Comparison of ENCODE assay signal across 8 mouse cellular contexts in the genomic region with DNA sequence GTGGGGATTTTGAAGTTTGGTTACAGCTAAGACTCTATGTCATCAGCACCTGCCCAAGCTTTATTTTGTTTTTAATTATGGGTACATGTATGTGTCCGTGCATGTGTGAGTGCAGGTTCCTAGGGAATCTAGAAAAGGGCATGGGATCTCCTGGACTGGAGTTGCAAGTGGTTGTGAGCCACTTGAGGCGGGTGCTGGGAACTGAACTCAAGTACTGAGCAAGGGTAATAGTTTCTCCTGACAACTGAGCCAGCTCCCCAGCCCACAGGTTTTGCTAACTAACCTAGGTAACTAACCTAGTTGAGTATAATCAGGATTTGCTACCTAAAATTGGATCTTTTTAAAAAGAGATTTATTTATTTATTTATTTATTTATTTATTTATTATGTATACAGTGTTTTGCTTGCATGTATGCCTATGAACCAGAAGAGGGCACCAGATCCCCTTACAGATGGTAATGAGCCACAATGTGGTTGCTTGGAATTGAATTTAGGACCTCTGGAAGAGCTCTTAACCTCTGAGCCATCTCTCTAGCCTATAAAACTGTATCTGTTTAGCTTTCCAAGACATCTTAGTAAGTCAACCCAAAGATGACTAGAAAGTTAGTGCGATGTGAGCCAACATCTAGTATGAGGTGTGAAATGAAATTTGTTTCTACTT. TPM values are rescaled to one million over a fixed set of nuclear protein-coding genes. Genes with fewer than 3 reads are reported as not detected.
DNase-seq lines count a peak whose midpoint lies in the region; ATAC-seq and TF ChIP-seq lines count a peak whose summit lies in the region.

No protein-coding gene starts in this region.

- peak; percentile 76 for TF ChIP-seq CTCF in intestine, postnatal 0 days (IDR thresholded peaks at IDR 0.05; ENCODE audit: low read depth)

- ATAC-seq in intestine, postnatal 0 days: 0 out of 2 replicates have a peak, but pooled peaks have one; percentile 5

- no peak overlapping the region for H3K9ac ChIP-seq in intestine, postnatal 0 days (ENCODE audit: low read depth, low read length)

- H3K27me3 ChIP-seq in intestine, postnatal 0 days (replicated peaks; ENCODE audit: control insufficient read depth, insufficient read depth, low read length): no peaks in the 10 kb centered on the region

- 81% methylated on average over 3 of the region's 3 CpGs for WGBS in intestine, postnatal 0 days

- DNase-seq in heart, adult 11 months: peak; percentile 57
- DNase-seq in heart, adult 9 months (ENCODE audit: low spot score in 2 of 2): no peak
- DNase-seq in 416B (ENCODE audit: low read depth) (peak; percentile 84), ZHBTc4 (ENCODE audit: low read depth, low spot score) (peak; percentile 75)
- DNase-seq in urinary bladder, postnatal 10 days (ENCODE audit: low spot score): no peak
- no peak for DNase-seq in right cerebral cortex, postnatal 4 days
- DNase-seq in ovary, postnatal 14 days (ENCODE audit: low spot score): no peak

- H3K4me1 ChIP-seq in intestine, postnatal 0 days (replicated peaks; ENCODE audit: control insufficient read depth, insufficient read depth, low read length): no peaks in the 10 kb centered on the region

- H3K4me2 ChIP-seq in intestine, postnatal 0 days (replicated peaks; ENCODE audit: low read depth): no peak overlapping the region

- no peaks in the 10 kb centered on the region for H3K9me3 ChIP-seq in intestine, postnatal 0 days (ENCODE audit: control insufficient read depth)

- H3K27ac ChIP-seq in intestine, postnatal 0 days (ENCODE audit: low read depth, low read length): no peak overlapping the region

- no peaks in the 10 kb centered on the region for H3K36me3 ChIP-seq in intestine, postnatal 0 days (ENCODE audit: control insufficient read depth, insufficient read depth)

- H3K4me3 ChIP-seq in intestine, postnatal 0 days (ENCODE audit: low read depth, low read length): no peak overlapping the region

RNA-seq across cellular contexts. Expression of a gene that starts 13.4 kb away (rescaled TPM):
- polyA plus RNA-seq in intestine, postnatal 0 days (2015; fragmentation: Nextera tagmentation; extraction: Ambion mirVana): 31.2 and 33.1 TPM in 2 replicates

RNA-seq across cellular contexts. Expression of a gene that starts 31.2 kb away (rescaled TPM):
- 8.0 and 9.6 TPM in 2 replicates for polyA plus RNA-seq in intestine, postnatal 0 days (2015; fragmentation: Nextera tagmentation; extraction: Ambion mirVana)

Comparison
In these comparisons a context has a peak if more than half of its experiments do, and no peak if none do; other contexts are left out.
1. DNase-seq: peak in heart, adult 11 months (single experiment), 416B (single experiment) and ZHBTc4 (single experiment); none in heart, adult 9 months (0 of 2), urinary bladder, postnatal 10 days (single experiment), right cerebral cortex, postnatal 4 days (single experiment) and ovary, postnatal 14 days (single experiment).